Mouse (Mus musculus) hindbrain, postnatal 0 days (tissue): ENCODE results near the gene Specc1l. TPM values are rescaled to one million over a fixed set of nuclear protein-coding genes. Genes with fewer than 3 reads are reported as not detected.
A peak's percentile ranks its signal among the peaks of the same experiment; 100 is the strongest.

ENCODE experiments used
- ATAC-seq: fragments of 200-750 bp; cut with Nextera tagmentation; 2 replicates; pipeline ENCODE4 v1.8.0; 2017; ENCODE audit warnings: mild to moderate bottlenecking, moderate TSS enrichment, moderate library complexity
- DNase-seq: peaks from one replicate; pipeline ENCODE4 v3.0.0-alpha.2; 2015; ENCODE audit warnings: low spot score
- H3K27ac ChIP-seq: fragments of 300-500 bp; sonication (generic); 2 replicates; pipeline ENCODE4 v1.5.1; 2014; ENCODE audit warnings: mild to moderate bottlenecking
- H3K27me3 ChIP-seq: fragments of 300-500 bp; sonication (generic); 2 replicates; pipeline ENCODE4 v1.6.1; 2014; ENCODE audit warnings: low read length, mixed read lengths; ENCODE audit not compliant: insufficient read depth
- H3K36me3 ChIP-seq: fragments of 300-500 bp; sonication (generic); 2 replicates; pipeline ENCODE4 v1.6.1; 2014; ENCODE audit warnings: low read length, mixed read lengths; ENCODE audit not compliant: insufficient read depth
- H3K4me1 ChIP-seq: fragments of 300-500 bp; sonication (generic); 2 replicates; pipeline ENCODE4 v1.6.1; 2014; ENCODE audit warnings: antibody characterized with exemption, low read length, mixed read lengths; ENCODE audit not compliant: insufficient read depth
- H3K4me2 ChIP-seq: fragments of 300-500 bp; sonication (generic); 2 replicates; pipeline ENCODE4 v1.6.1; 2014; ENCODE audit warnings: low read depth, mild to moderate bottlenecking, low read length, moderate library complexity, mixed read lengths
- H3K4me3 ChIP-seq: fragments of 300-500 bp; sonication (generic); 2 replicates; pipeline ENCODE4 v1.5.1; 2014; ENCODE audit warnings: low read length
- H3K9ac ChIP-seq: fragments of 300-500 bp; sonication (generic); replicated peaks from 2 replicates; pipeline ENCODE4 v1.6.1; 2014; ENCODE audit warnings: mild to moderate bottlenecking, low read length, moderate library complexity, mixed read lengths
- H3K9me3 ChIP-seq: fragments of 300-500 bp; sonication (generic); 2 replicates; pipeline ENCODE4 v1.6.1; 2016; ENCODE audit warnings: low read length, mixed read lengths
- CTCF ChIP-seq: IDR thresholded peaks from 2 replicates; pipeline ENCODE4 v1.5.1; 2016; ENCODE audit warnings: antibody characterized with exemption, control low read depth, low read depth
- WGBS: fragments of 180-500 bp; shearing (Covaris S2); extraction: QIAGEN DNeasy Blood & Tissue Kit; methylation state at CpG from one replicate; pipeline ENCODE4 v1.1.7; 2014; 5-methylcytosine and 5-hydroxymethylcytosine counted together
- polyA plus RNA-seq: library from polyadenylated mRNA; unstranded; fragments of >200 nt; fragmentation: Nextera tagmentation; extraction: Ambion mirVana; gene quantifications from 2 replicates; pipeline ENCODE4 v1.2.1, GENCODE M21; 2015
- total RNA-seq: library from RNA; depleted of rRNA; stranded (reverse); fragments of >200 nt; gene quantifications from 2 replicates; pipeline ENCODE4 v1.2.3, GENCODE M21; 2014

Gene Specc1l
- total and polyA plus RNA-seq, 2 experiments from 2014 or later = 22.3 to 42.2 TPM

DNA sequence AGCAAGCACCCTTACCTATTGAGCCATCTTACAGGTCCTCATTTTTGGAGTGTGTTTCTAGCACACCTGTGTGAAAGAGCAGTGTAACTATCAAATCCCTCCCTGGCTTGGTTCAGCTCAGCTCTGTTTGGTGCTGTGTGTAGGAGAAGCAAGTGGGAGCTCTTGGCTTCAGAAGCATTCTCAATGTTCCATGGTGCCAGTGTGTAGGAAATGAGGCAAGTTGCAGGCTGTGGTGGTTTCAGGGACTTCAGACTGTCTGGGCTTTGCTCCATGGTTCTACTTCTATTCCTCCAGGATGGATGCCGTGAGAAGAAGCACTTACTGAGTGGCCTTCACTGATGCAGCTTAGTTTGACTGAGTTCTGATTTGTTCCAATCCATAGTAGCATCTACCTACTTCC is 14.1 kb upstream of the Specc1l start:
- Histone ChIP-seq H3K27ac (no peak overlapping the region), H3K4me3 (no peak overlapping the region), H3K9ac (no peak overlapping the region), H3K36me3 (no peaks in the 10 kb centered on the region), H3K4me2 (no peak overlapping the region), H3K4me1 (no peaks in the 10 kb centered on the region), H3K27me3 (no peaks in the 10 kb centered on the region), H3K9me3 (no peaks in the 10 kb centered on the region)
- WGBS = 86% methylated on average over 1 of the region's 1 CpGs
- no peak for DNase-seq
- TF ChIP-seq CTCF = no peak
- no peak for ATAC-seq

DNA sequence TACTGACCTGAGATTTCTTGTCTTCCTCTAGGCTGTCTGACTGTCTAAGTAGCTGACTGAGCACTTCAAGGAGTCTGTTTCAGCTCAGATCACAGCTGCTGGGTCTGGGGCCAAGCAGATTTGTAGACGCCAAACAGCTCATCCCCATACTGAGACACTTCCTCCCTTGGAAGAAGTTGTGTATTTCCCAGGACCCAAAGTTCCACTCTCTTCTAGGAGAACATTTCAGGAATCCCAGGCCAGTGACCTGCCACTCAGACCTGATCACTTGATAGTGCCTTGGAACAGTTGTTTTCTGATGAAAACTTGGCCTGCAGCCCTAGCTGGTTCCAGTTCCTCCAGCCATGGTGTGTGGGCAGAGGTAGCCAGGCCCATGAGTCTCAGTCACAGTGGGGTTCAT is 11.1 kb upstream of the Specc1l start:
- ATAC-seq (no peak), DNase-seq (no peak)
- Histone ChIP-seq H3K27ac (no peak overlapping the region), H3K4me2 (no peak overlapping the region), H3K36me3 (no peaks in the 10 kb centered on the region), H3K9me3 (no peaks in the 10 kb centered on the region), H3K9ac (no peak overlapping the region), H3K4me3 (no peak overlapping the region), H3K27me3 (no peaks in the 10 kb centered on the region), H3K4me1 (no peaks in the 10 kb centered on the region)
- 83% methylated on average over 1 of the region's 1 CpGs for WGBS
- TF ChIP-seq CTCF = no peak

DNA sequence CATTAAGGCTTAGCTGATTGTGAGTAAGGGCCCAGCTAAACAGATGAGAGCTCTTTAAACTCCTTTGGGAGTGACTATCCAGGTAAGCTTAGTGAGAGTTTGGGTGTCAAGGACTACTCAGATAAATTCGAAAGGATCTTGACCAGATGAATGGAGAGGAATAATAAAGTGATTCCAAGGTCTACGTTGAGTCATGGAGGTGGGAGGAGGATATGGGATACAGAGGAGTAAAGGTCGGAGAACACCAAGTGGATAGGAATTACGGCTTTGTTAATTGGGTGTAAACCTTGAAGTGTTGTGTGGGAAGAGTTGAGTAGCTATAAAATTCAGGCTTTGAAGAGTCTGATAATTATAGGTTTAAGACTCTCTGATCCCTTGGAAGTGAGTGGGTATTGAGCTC is 5.7 kb upstream of the Specc1l start:
- ATAC-seq (no peak), DNase-seq (no peak)
- no peak for TF ChIP-seq CTCF
- H3K4me3 ChIP-seq = no peak overlapping the region
- H3K27me3 ChIP-seq = no peaks in the 10 kb centered on the region
- no peaks in the 10 kb centered on the region for H3K4me1 ChIP-seq
- no peaks in the 10 kb centered on the region for H3K36me3 ChIP-seq
- H3K4me2 ChIP-seq = no peak overlapping the region
- no peaks in the 10 kb centered on the region for H3K9me3 ChIP-seq
- H3K27ac ChIP-seq = no peak overlapping the region
- WGBS = 85% methylated on average over 4 of the region's 4 CpGs
- no peak overlapping the region for H3K9ac ChIP-seq

DNA sequence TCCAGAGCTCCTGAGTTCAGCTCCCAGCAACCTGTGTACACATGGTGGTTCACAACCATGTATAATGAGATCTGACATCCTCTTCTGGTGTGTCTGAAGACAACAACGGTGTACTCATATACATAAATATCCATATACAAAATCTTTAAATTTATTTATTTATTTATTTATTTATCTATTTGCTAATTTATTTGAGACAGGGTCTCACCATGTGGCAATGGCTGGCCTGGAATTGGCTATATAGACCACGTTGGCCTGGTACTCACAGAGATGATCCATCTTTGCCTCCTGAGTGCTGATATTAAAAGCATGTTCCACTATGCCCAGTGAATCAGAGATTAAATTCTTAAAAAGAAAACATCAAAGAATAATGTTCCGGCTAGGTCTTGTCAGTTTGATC is 1.0 kb upstream of the Specc1l start:
- Histone ChIP-seq H3K27me3 (no peaks in the 10 kb centered on the region), H3K4me1 (no peaks in the 10 kb centered on the region), H3K9ac (no peak overlapping the region), H3K36me3 (no peaks in the 10 kb centered on the region), H3K4me3 (no peak overlapping the region), H3K4me2 (no peak overlapping the region), H3K9me3 (no peaks in the 10 kb centered on the region), H3K27ac (peak overlapping the region; percentile 99; the same call in 1 of the 2 replicates)
- no peak for TF ChIP-seq CTCF
- DNase-seq (no peak), ATAC-seq (no peak)
- WGBS = 88% methylated on average over 3 of the region's 3 CpGs

DNA sequence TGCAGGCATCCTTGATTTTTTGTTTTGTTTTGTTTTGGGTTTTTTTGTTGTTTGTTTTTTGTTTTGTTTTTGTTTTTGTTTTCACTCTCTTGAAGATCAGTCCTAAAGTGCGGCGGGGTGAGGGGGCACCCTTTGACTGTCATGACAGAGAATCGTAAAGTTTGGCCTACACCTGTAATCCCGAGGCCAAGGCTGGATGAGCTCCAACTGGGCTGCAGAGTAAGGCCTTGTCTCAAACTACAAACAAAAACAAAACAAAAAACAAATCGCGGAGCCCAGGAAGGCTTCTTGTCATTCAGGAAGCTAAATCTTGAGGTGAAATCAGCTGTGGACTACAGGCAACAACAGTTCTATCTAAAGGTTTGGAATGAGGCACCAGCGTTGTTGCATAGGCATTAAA is 1.1 kb downstream of the Specc1l start:
- H3K9me3 ChIP-seq = no peaks in the 10 kb centered on the region
- WGBS = 33% methylated on average over 7 of the region's 7 CpGs
- H3K4me1 ChIP-seq = no peaks in the 10 kb centered on the region

DNA sequence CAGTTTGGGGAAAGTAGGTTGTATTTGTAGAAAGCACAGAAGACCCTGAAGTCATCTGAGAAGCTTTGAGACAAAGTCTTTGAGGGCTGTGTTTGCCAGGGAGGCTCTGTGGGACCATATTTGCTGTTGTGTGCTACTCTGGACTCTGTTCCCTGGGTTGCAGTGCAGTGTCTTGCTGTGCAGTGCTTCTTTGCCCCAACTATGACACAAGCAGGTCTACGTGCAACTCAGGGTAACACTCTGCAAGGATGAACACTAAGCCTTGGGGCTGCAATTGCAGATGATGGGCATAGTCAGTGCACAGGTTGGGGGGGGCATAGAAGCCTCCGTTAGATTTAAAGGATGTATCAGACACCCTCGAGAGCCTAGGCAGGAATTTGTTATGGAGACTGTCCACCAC is 8.8 kb downstream of the Specc1l start:
- WGBS = 91% methylated on average over 3 of the region's 3 CpGs

More for the DNA sequence above, 1.1 kb downstream of the Specc1l start:
- H3K4me2 ChIP-seq = peak overlapping the region; percentile 78
- H3K27ac ChIP-seq = peak overlapping the region; percentile 99
- peak overlapping the region; percentile 84 for H3K4me3 ChIP-seq
- H3K9ac ChIP-seq = peak overlapping the region; percentile 90
- TF ChIP-seq CTCF = no peak
- DNase-seq = peak; percentile 34
- ATAC-seq = no peak
- H3K36me3 ChIP-seq = no peaks in the 10 kb centered on the region
- H3K27me3 ChIP-seq = no peaks in the 10 kb centered on the region

DNA sequence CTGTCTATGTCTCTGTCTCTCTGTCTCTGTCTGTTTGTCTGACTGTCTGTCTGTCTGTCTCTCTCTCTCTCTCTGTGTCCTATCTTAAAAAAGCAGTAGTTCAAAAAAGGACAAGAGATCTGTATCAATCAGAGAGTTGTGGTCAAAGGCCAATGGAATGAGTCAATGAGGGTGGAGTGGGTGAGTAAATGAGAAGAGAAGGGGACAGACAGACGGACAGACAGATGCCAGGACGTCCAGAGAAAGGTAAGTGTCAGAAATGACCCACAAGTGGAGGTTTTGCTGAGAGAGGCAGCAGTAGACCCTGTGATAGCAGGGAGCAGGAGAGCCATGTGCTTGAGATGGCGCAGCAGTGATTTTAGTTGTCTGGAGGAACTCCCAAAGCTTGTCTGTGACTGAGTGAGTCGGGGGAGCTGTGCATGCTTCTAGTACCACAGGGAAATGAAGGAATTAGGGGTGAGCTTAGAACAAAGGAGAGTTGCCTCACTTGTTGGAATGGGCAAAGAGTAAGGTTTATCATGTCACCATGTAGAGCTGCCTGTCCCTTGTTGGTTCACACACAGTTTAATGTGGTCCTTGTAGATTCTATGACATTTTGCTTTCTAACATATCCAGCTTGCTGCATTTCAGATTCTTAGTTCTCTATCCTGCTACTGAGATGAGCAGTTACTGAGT is 10.2 kb downstream of the Specc1l start:
- Histone ChIP-seq H3K27ac (no peak overlapping the region), H3K4me2 (no peak overlapping the region), H3K36me3 (no peaks in the 10 kb centered on the region), H3K9me3 (no peaks in the 10 kb centered on the region), H3K9ac (no peak overlapping the region), H3K27me3 (no peaks in the 10 kb centered on the region), H3K4me3 (no peak overlapping the region), H3K4me1 (0 out of 2 replicates have a peak, but pooled peaks cover 2% of the 10 kb centered on the region)
- 68% methylated on average over 4 of the region's 4 CpGs for WGBS
- no peak for TF ChIP-seq CTCF
- ATAC-seq (no peak), DNase-seq (no peak)

More for the DNA sequence above, 8.8 kb downstream of the Specc1l start:
- Histone ChIP-seq H3K27ac (no peak overlapping the region), H3K9ac (no peak overlapping the region), H3K9me3 (no peaks in the 10 kb centered on the region), H3K4me1 (0 out of 2 replicates have a peak, but pooled peaks cover 2% of the 10 kb centered on the region), H3K4me2 (no peak overlapping the region), H3K27me3 (no peaks in the 10 kb centered on the region), H3K36me3 (no peaks in the 10 kb centered on the region), H3K4me3 (no peak overlapping the region)
- ATAC-seq (no peak), DNase-seq (no peak)
- TF ChIP-seq CTCF = no peak
